Mouse (Mus musculus) C2C12 (cell line): ENCODE data around the gene Kmt5c.

Source experiments
- CTCF ChIP-seq: IDR thresholded peaks from one replicate; pipeline ENCODE4 v1.5.1; 2011; ENCODE audit not compliant: control insufficient read depth, insufficient read depth, insufficient read length
- FOSL1 ChIP-seq: IDR thresholded peaks from one replicate; pipeline ENCODE4 v1.8.0; 2011; ENCODE audit warnings: mild to moderate bottlenecking, low read length; ENCODE audit not compliant: poor library complexity, insufficient read depth, severe bottlenecking
- MAX ChIP-seq: IDR thresholded peaks from one replicate; pipeline ENCODE4 v1.6.1; 2011; ENCODE audit warnings: mild to moderate bottlenecking, control low read depth
- MYOD1 ChIP-seq: IDR thresholded peaks from one replicate; pipeline ENCODE4 v1.6.1; 2011; ENCODE audit warnings: low read depth; ENCODE audit not compliant: control insufficient read depth, insufficient read length
- MYOG ChIP-seq: IDR thresholded peaks from one replicate; pipeline ENCODE4 v1.6.1; 2011; ENCODE audit not compliant: control insufficient read depth, insufficient read length; ENCODE audit errors: extremely low read depth
- USF1 ChIP-seq: IDR thresholded peaks from one replicate; pipeline ENCODE4 v1.6.1; 2011; ENCODE audit warnings: low read depth, mild to moderate bottlenecking, control low read depth, moderate library complexity

- no peak for TF ChIP-seq CTCF
- TF ChIP-seq MAX, result no peak
- TF ChIP-seq FOSL1, result no peak
- TF ChIP-seq USF1, result no peak
- no peak for TF ChIP-seq MYOD1
- TF ChIP-seq MYOG, result no peak
Observed at GRCm38 (mm10) chr7:4725169-4725568, 14.7 kb upstream of the Kmt5c start, which contains the start of gene Tmem150b.
